Mouse (Mus musculus) cortical plate, adult 2 months (tissue): Measurements from ENCODE around the gene Pde9a.

ENCODE experiments used
- CTCF ChIP-seq: fragments of 200-500 bp; IDR thresholded peaks from 2 replicates; pipeline ENCODE4 v1.5.1; 2011; ENCODE audit warnings: mild to moderate bottlenecking, control low read depth, low read length; ENCODE audit not compliant: insufficient read depth; ENCODE audit errors: extremely low read depth
- POLR2A ChIP-seq: fragments of 200-500 bp; IDR thresholded peaks from 2 replicates; pipeline ENCODE4 v1.6.1; 2011; ENCODE audit warnings: mild to moderate bottlenecking, low read length, control low read depth; ENCODE audit not compliant: insufficient read depth; ENCODE audit errors: extremely low read depth

DNA sequence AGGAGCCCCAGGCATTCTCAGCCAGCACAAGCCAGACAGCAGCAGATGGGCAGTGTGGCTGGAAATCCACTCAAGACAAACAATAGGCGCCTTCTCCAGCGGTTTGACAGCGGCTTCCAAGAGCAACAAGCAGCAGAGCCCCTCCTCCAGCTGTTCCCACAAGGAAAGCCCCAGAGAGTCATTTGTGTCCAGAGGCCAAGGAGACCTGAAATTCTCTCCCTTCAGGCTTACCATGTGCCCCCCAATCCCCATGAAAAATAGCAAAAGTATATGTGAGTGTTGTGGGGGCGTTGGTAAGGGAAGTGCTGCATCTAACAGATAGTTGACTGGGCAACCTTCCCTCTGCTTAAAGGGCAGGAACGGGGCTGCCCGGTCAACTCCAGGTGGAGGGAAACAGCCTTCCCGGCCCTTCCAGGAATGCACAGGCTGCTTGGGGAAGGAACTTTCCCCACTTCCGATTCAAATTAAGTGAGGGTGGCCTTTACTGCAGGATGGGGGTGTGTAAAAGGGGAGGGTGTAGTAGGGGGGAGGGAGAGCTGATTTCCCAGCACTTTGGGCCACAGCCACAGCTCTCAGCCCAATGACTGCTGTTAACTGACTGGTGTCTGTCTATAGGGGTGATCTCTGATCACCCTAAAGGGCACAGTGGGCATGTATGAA lies 912 bp upstream of the Pde9a start:
- TF ChIP-seq CTCF (no peak), POLR2A (no peak)
